Mouse (Mus musculus): ENCODE data around the gene S1pr5. TPM values are rescaled to one million over a fixed set of nuclear protein-coding genes. Genes with fewer than 3 reads are reported as not detected.
"Not testable (repeated sequence)": the region's sequence is repeated elsewhere in the genome, so short reads cannot be mapped to it uniquely, and the experiment has no call there.

The S1pr5 gene
- polyA plus RNA-seq, 1 experiment from 2014 or later = 2.8 TPM

- ATAC-seq (ENCODE audit: low FRiP score) = no peak
- Histone ChIP-seq H3K4me3 (no peak overlapping the region), H3K36me3 (peaks cover 59% of the 10 kb centered on the region), H3K9ac (no peak overlapping the region), H3K9me3 (no peaks in the 10 kb centered on the region), H3K27ac (no peak overlapping the region), H3K4me2 (no peak overlapping the region), H3K27me3 (no peaks in the 10 kb centered on the region), H3K4me1 (replicated peaks) (peaks cover 29% of the 10 kb centered on the region)
- WGBS = 93% methylated on average over 5 of the region's 5 CpGs
Measured at GRCm38 (mm10) chr9:21232867-21233266, 15.4 kb downstream of the S1pr5 start.

GRCm38 (mm10) chr9:21231551-21231950 is 16.7 kb downstream of the S1pr5 start:
- H3K4me3 ChIP-seq = no peak overlapping the region
- H3K27ac ChIP-seq = no peak overlapping the region
- peaks cover 24% of the 10 kb centered on the region for H3K4me1 ChIP-seq (replicated peaks)
- peaks cover 59% of the 10 kb centered on the region for H3K36me3 ChIP-seq
- WGBS = 58% methylated on average over 23 of the region's 23 CpGs
- H3K9me3 ChIP-seq = no peaks in the 10 kb centered on the region
- H3K9ac ChIP-seq = no peak overlapping the region
- 0 out of 2 replicates have a peak, but pooled peaks cover 2% of the 10 kb centered on the region for H3K27me3 ChIP-seq
- ATAC-seq (ENCODE audit: low FRiP score) = no peak
- no peak overlapping the region for H3K4me2 ChIP-seq

- Histone ChIP-seq H3K4me1 (replicated peaks) (peaks cover 18% of the 10 kb centered on the region), H3K4me2 (peak overlapping the region; percentile 48), H3K9ac (peak overlapping the region; percentile 58), H3K4me3 (peak overlapping the region; percentile 20), H3K27ac (no peak overlapping the region; the same call in 1 of the 2 replicates), H3K36me3 (peaks cover 32% of the 10 kb centered on the region), H3K9me3 (no peaks in the 10 kb centered on the region; the same call in 1 of the 2 replicates), H3K27me3 (0 out of 2 replicates have a peak, but pooled peaks cover 11% of the 10 kb centered on the region)
- ATAC-seq (ENCODE audit: low FRiP score) = peak; percentile 40; the same call in 1 of the 2 replicates
- WGBS = 16% methylated on average over 16 of the region's 16 CpGs
Measured at GRCm38 (mm10) chr9:21227342-21227741, 20.9 kb downstream of the S1pr5 start.

DNA sequence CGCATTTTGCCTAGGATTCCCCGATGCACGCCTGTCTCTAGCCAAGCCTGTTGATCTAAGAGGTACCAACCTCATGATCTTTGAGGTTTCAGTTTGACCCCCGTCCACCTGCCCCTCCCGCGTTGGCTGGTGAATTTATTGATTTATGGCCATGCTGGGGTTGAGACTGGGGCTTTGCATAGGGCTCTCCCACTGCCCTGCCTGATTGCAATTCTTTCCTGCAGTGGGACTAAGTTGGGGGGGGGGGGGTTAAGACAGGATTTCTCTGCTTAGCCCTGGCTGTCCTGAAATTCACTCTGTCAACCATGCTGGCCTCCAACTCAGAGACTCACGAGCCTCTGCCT is 22.9 kb downstream of the S1pr5 start:
- Histone ChIP-seq H3K9ac (peak overlapping the region; percentile 59; the same call in 1 of the 2 replicates), H3K4me2 (peak overlapping the region; percentile 44), H3K4me1 (replicated peaks) (peaks cover 25% of the 10 kb centered on the region), H3K27ac (no peak overlapping the region), H3K36me3 (peaks cover 14% of the 10 kb centered on the region), H3K9me3 (no peaks in the 10 kb centered on the region; the same call in 1 of the 2 replicates), H3K4me3 (no peak overlapping the region), H3K27me3 (0 out of 2 replicates have a peak, but pooled peaks cover 11% of the 10 kb centered on the region)
- no peak for ATAC-seq (ENCODE audit: low FRiP score)
- WGBS = 17% methylated on average over 7 of the region's 7 CpGs

- ATAC-seq (ENCODE audit: low FRiP score) = no peak
- H3K4me2 ChIP-seq = peak overlapping the region; percentile 44
- H3K36me3 ChIP-seq = peaks cover 8% of the 10 kb centered on the region
- WGBS = 23% methylated on average over 26 of the region's 26 CpGs
- no peaks in the 10 kb centered on the region; the same call in 1 of the 2 replicates for H3K9me3 ChIP-seq
- peaks cover 25% of the 10 kb centered on the region for H3K4me1 ChIP-seq (replicated peaks)
- peak overlapping the region; percentile 18; the same call in 1 of the 2 replicates for H3K4me3 ChIP-seq
- no peak overlapping the region for H3K27ac ChIP-seq
- 0 out of 2 replicates have a peak, but pooled peaks cover 11% of the 10 kb centered on the region for H3K27me3 ChIP-seq
- H3K9ac ChIP-seq = peak overlapping the region; percentile 59; the same call in 1 of the 2 replicates
Measured at GRCm38 (mm10) chr9:21224576-21225414, 23.4 kb downstream of the S1pr5 start.

- Histone ChIP-seq H3K36me3 (no peaks in the 10 kb centered on the region; the same call in 1 of the 2 replicates), H3K9ac (no peak overlapping the region), H3K9me3 (no peaks in the 10 kb centered on the region; the same call in 1 of the 2 replicates), H3K4me3 (no peak overlapping the region), H3K4me2 (no peak overlapping the region), H3K27me3 (0 out of 2 replicates have a peak, but pooled peaks cover 11% of the 10 kb centered on the region), H3K27ac (no peak overlapping the region), H3K4me1 (replicated peaks) (peaks cover 25% of the 10 kb centered on the region)
- no peak for ATAC-seq (ENCODE audit: low FRiP score)
- WGBS = 91% methylated on average over 6 of the region's 6 CpGs
Measured at GRCm38 (mm10) chr9:21223906-21224305, 24.3 kb downstream of the S1pr5 start.

DNA sequence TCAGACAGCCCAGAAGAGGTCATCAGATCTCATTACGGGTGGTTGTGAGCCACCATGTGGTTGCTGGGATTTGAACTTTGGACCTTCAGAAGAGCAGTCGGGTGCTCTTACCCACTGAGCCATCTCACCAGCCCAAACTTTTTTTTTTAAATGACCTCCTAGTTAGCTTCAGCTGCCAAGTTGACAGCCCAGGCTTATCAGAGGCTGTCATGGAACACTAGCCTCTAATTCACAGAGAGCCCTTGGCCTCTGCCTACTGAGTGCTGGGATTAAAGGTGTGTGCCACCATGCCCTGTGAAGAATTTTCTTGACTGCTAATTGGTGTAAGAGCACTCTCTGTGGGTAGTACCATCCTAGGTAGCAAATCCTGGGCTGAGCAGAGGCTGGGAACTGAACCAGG is 24.8 kb downstream of the S1pr5 start:
- peaks cover 25% of the 10 kb centered on the region for H3K4me1 ChIP-seq (replicated peaks)
- 95% methylated on average over 2 of the region's 2 CpGs for WGBS
- not testable (repeated sequence) for ATAC-seq (ENCODE audit: low FRiP score)

GRCm38 (mm10) chr9:21221383-21221929 is 26.8 kb downstream of the S1pr5 start:
- no peak overlapping the region for H3K27ac ChIP-seq
- 0 out of 2 replicates have a peak, but pooled peaks have one; percentile 1 for ATAC-seq (ENCODE audit: low FRiP score)
- 16% methylated on average over 7 of the region's 7 CpGs for WGBS
- H3K27me3 ChIP-seq = 0 out of 2 replicates have a peak, but pooled peaks cover 8% of the 10 kb centered on the region
- H3K4me1 ChIP-seq (replicated peaks) = peaks cover 19% of the 10 kb centered on the region
- H3K9ac ChIP-seq = no peak overlapping the region
- no peaks in the 10 kb centered on the region; the same call in 1 of the 2 replicates for H3K9me3 ChIP-seq
- H3K4me2 ChIP-seq = no peak overlapping the region
- H3K4me3 ChIP-seq = no peak overlapping the region
- H3K36me3 ChIP-seq = no peaks in the 10 kb centered on the region

More for the DNA sequence above, 24.8 kb downstream of the S1pr5 start:
- not testable (repeated sequence) for H3K4me3 ChIP-seq, H3K36me3 ChIP-seq, H3K9me3 ChIP-seq, H3K4me2 ChIP-seq, H3K9ac ChIP-seq, H3K27ac ChIP-seq
- 0 out of 2 replicates have a peak, but pooled peaks cover 11% of the 10 kb centered on the region for H3K27me3 ChIP-seq

DNA sequence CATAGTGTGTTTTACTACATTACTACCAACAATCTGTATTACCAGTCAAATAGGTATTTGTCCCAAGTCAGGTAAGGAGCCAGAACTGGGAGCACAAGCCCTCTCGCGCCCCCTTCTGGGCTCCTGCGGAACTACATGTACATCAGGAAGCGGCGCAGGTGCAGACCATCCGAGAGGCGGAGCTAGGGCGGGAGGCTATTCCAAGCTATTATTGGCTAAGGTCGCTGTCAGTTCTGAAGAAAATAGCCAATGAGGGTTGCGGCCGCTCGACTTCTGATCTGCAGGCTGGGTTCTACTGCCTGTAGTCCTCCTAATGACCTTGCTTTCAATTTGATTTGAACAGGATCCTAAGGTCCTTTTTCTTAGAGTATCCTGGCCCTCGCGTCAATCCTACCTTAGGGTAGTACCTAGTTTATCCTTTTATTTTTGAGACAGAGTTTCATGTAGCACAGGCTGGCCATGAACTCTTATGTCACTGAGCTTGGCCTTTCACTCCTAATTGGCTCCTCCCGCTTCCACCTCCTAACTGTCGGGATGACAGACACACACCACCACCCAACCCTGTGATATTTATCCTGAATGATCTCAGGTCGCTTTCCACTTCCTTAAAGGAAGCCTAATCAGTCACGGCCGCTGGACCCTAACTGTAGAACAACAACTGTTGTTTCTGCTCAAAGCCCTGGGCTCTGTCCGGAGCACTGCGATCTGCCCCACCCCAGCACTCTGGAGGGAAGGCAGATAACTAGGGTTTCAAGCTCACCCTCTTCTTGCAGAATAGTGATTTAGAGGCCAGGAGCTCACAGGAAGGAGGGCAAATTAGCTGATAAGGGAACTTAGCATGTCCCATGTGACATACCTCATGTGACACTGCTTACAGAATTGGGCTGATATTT is 27.5 kb downstream of the S1pr5 start:
- peaks cover 25% of the 10 kb centered on the region for H3K4me1 ChIP-seq (replicated peaks)
- peak overlapping the region; percentile 26 for H3K4me3 ChIP-seq
- WGBS = 15% methylated on average over 21 of the region's 21 CpGs
- ATAC-seq (ENCODE audit: low FRiP score) = peak; percentile 88
- no peaks in the 10 kb centered on the region for H3K36me3 ChIP-seq
- no peak overlapping the region for H3K27ac ChIP-seq
- H3K9me3 ChIP-seq = no peaks in the 10 kb centered on the region; the same call in 1 of the 2 replicates
- no peak overlapping the region for H3K9ac ChIP-seq
- H3K27me3 ChIP-seq = 0 out of 2 replicates have a peak, but pooled peaks cover 7% of the 10 kb centered on the region
- H3K4me2 ChIP-seq = peak overlapping the region; percentile 45

DNA sequence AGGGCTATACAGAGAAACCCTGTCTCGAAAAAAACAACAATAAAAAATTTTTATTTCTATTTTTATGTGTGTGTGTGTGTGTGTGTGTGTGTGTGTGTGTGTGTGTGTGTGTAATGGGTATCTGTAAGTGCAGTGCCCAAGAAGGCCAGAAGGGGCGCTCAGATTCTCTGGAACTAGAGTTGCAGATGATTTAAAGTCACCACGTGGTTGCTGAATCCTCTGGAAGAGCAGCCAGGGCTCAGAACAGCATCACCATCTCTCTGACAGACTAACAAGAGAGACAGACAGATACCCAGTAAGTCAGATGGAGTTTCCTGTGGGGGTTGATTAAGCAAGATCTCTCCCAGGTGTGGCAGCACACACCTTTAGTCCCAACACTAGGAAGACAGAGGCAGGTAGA is 28.4 kb downstream of the S1pr5 start:
- H3K9ac ChIP-seq = no peak overlapping the region
- H3K27ac ChIP-seq = no peak overlapping the region
- WGBS = 57% methylated on average over 3 of the region's 3 CpGs
- no peak overlapping the region for H3K4me2 ChIP-seq
- peaks cover 17% of the 10 kb centered on the region for H3K4me1 ChIP-seq (replicated peaks)
- H3K36me3 ChIP-seq = no peaks in the 10 kb centered on the region
- H3K27me3 ChIP-seq = no peaks in the 10 kb centered on the region
- H3K9me3 ChIP-seq = no peaks in the 10 kb centered on the region; the same call in 1 of the 2 replicates
- ATAC-seq (ENCODE audit: low FRiP score) = no peak
- no peak overlapping the region for H3K4me3 ChIP-seq

- Histone ChIP-seq H3K36me3 (peaks cover 10% of the 10 kb centered on the region), H3K4me2 (0 out of 2 replicates have a peak overlapping the region, but pooled peaks have one; percentile 16), H3K27ac (no peak overlapping the region; the same call in 1 of the 2 replicates), H3K27me3 (0 out of 2 replicates have a peak, but pooled peaks cover 5% of the 10 kb centered on the region), H3K9ac (0 out of 2 replicates have a peak overlapping the region, but pooled peaks have one; percentile 31), H3K9me3 (no peaks in the 10 kb centered on the region), H3K4me1 (replicated peaks) (peaks cover 17% of the 10 kb centered on the region), H3K4me3 (no peak overlapping the region)
- WGBS = 64% methylated on average over 25 of the region's 25 CpGs
- peak; percentile 46; the same call in 1 of the 2 replicates for ATAC-seq (ENCODE audit: low FRiP score)
Measured at GRCm38 (mm10) chr9:21216050-21216841, 32.0 kb downstream of the S1pr5 start.
